Mouse (Mus musculus) layer of hippocampus, adult 9-11 months (tissue): ENCODE results near the gene Atxn2.
"Not testable (repeated sequence)": the region's sequence is repeated elsewhere in the genome, so short reads cannot be mapped to it uniquely, and the experiment has no call there.

Experiments used
- DNase-seq: peaks from one replicate; pipeline ENCODE4 v3.0.0; 2022

Gene Atxn2

DNA sequence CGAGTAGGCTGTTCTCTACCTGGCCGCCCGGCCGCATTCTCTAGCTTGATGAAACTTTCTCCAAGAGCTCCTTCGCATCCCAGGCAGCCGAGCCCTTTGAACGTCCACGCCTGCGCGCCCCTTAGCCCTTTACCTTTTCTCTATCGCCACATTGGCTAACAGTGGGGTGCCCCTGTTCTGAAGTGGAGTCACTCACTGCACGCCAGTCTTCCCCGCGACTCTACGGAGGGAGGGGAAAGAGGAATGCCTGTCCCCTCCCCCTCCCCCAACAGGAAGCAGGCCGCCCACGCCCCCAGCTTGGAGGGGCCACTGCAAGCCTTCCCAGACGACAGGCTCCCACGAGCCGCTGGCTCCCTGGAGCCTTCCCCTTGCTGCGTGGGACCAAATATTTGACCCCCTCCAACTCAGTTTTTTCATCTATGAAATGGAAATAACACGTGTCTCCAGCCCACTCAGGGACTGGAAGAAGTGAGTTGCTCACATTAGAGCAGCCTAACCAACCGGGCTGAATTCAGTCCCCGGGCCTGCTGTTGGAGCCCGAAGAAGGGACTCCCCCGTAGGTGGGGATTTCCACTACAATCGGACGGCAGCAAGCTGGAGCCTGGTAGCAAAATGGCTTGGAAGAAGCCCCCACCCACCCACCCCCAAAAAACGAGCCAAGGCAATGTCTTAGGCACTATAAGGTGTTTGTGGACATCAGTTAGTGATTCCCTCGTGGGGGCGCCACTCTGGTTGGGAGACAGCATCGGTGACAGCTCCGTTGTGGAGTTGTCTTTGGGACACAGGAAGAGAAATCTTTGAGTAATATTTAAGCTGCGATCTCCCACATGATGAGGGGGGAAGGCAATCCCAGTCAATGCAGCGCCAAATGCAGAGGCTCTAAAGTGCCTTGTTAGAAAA, 126.6 kb downstream of the Atxn2 start, which contains the start of gene Sh2b3:
Sh2b3 (minus strand) TSS at position 206 of the 900 bp plus-strand sequence.
- peak; percentile 69 for DNase-seq

GRCm38 (mm10) chr5:121838341-121839127, 127.4 kb downstream of the Atxn2 start:
- peak; percentile 80 for DNase-seq

GRCm38 (mm10) chr5:121839128-121839473, 128.0 kb downstream of the Atxn2 start:
- DNase-seq, result no peak

GRCm38 (mm10) chr5:121841516-121841915, 130.4 kb downstream of the Atxn2 start:
- DNase-seq, result no peak

DNA sequence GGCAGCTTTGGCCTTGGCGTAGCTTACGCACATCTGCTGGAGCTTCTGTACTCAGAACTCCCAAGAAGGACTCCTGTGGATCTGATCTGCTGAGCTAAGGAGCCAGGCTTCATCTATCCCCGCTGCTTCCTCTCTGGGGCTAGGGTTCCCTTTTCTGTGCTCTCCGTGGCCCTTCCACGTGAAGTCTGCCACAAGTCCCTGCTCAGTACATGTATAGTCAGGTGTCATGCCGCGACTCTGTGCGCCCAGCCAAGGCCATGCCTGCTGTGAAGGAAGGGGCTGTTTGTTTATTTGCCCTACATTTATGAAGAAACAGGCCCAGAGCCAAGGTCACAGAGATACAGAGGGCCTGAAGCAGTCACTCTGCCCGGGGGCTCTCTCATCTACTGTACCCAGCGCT, 130.8 kb downstream of the Atxn2 start:
- no peak for DNase-seq

DNA sequence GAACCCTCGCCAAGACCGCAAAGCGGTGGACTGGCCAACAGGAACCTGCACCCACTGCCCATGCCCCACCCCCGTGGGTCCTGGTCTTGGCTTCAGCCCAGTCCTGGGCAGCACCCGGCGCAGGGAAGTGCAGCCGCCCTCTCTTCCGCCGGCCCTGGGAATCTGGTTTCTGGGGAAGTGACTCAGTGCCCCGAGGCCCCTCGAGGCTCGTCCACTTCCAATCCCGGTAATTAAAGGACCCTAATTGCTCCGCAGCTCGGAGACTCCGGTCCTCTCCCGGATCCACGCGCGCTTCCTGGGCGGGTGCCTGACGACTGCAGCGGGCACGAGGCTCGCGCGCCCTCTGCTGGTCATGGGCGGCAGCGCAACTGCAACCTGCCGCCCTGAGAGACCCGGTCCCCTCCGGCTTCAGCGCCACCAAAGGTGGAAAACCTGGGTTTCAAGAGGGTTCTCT, 131.6 kb downstream of the Atxn2 start:
- peak; percentile 78 for DNase-seq

DNA sequence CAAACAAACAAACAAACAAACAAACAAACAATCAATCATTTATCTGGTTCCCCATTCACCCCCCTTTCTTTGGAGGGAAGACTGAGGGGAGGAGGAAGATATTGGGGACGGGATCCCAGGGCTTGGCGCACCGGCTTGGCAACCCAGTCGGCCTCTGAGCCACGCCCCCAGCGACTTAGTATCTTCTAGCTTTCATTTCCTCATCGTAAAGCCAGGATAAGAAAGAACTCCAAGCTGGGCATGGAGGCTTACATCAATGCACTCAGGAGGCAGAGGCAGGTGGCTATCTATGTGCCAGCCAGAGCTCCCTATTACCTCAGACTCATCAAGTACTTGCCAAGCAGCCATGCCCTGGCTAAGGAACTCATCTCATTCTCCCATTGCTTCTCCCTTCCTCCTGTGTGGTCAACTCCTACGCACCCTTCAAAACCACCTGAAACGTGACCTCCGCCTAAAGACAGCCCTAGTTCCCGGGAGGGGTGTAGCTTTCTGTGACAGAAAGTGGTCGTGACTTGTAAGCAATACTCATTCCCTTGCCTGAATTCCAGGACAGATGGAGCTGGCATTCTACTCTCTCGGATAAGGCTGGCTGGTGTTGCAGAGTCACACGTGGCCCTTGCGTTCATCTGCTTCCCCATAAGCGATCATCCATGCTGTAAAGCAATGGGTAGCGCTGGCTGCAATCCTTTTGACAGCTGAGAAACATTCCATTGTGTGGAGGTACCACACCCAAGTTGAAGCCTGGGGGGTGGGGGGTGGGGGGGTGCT, 132.2 kb downstream of the Atxn2 start:
- DNase-seq, result no peak

DNA sequence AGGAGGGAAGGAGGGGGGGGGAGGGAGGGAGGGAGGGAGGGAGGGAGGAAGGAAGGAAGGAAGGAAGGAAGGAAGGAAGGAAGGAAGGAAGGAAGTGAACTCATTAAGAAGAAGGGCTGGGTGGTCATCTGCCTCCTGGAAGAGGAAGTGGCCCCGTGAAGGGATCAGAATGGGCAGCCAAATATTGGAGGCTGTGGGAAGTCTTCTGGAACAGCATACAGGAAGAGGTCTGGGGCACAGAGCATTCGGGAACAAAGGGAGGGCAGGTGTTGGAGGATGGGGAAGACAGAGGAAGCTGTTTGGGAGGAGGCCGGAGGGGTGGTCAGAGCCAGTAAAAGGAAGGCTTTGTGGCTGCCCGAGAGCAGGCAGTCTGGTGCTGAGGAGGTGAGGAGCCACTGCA, 134.2 kb downstream of the Atxn2 start:
- no peak for DNase-seq

GRCm38 (mm10) chr5:121846322-121846721, 135.2 kb downstream of the Atxn2 start:
- no peak for DNase-seq

GRCm38 (mm10) chr5:121847269-121847668, 136.1 kb downstream of the Atxn2 start:
- DNase-seq, result not testable (repeated sequence)

DNA sequence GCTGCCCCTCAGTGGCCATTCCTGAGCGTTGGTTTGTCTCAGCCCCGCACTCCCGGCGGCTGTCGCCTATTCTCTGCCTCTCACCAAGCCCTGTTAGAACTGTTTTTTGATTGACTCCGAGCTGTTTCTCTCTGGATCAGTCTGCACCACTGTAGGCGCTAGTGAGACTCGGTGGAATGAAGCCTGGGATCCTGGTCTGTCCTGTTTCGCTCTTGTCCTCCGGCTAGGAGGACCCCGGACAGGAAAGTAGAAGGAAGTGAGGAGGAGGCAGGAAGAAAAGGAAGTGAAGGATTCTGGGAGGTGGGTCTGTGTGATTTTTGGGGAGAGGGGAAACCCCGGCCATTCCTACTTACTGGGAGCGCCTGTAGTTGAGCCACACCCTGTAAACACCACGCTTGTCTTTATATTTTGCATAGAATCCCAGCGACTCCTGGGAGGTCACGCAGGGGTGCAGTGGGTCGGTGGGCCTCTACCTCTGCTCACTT, 136.9 kb downstream of the Atxn2 start:
- no peak for DNase-seq

DNA sequence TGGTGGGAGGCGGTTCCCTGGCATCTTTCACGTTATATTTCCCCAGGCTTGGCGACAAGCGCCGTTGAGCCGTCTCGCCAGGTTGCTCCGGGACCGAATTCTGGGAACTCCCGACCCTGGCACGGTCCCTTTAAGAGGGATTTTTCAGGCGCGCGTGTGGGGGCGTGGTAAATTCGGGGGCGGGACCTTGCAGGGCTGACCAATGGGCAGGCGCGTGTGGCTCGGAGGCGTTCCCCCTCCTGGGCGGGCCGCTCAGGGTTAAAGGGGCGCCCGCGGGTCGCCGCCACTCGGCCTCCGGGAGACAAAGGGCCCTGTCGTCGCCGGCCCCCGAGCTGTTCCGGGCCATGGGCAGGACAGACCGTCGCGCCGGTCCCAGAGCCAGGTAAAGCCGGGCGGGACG, 137.6 kb downstream of the Atxn2 start, which contains the start of gene Pheta1:
Pheta1 (plus strand) TSS at position 242 of the 400 bp plus-strand sequence.
- DNase-seq, result peak; percentile 91

- DNase-seq, result no peak
These were observed 138.6 kb downstream of the Atxn2 start for GRCm38 (mm10) chr5:121849478-121850349.

DNA sequence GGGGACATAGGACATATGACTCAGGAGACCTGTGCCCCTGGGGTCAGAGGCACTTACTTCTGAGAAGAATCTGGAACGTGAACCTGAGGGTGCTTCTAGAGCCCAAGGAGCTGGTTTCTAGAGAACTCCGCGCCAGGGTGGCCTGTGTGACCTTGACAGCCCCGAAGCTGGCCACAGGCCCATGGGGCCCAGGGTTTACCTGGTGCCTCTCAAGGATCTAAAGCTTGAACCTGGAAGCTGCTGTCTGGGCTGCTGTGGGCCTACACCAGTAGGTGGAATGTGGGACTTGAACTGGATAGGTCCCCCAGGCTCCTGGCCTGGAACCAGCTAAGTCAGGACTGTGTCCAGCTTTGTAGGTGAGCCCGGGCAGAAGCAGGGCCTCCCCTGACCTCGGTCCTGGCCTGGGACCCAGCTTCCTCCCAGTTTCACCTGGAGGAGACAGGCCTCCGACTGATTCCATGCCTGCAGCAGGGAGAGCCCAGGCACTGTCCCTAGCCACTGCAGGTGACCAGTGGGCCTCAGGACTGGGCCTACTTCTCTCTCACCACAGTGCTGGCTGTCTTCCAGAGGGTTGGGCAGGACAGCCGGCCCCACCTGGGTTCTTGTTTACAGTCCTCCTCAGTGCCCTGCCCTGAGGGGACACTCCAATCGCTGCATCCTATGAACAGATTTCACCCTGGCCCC, 142.4 kb downstream of the Atxn2 start:
- DNase-seq, result no peak

DNA sequence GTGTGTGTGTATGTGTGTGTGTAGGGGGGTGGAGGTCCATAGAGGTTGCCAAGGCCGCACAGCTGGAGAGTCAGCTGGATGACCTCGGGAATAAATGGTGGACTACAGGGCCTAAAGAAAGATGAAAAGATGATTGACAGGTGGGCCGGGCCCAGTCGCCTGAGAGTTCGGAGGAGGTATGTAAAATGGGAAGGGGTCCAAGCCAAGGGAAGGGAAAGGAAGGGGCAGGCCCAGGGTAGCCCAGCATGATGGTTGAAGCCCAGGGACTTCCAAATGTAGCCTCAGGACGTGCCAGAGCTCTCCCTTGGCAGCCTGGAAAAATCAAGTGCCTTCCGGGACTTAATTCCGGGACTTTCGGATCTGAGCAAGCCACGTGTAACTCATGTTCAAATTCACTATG, 143.6 kb downstream of the Atxn2 start:
- no peak for DNase-seq

GRCm38 (mm10) chr5:121856740-121857139, 145.6 kb downstream of the Atxn2 start:
- no peak for DNase-seq

GRCm38 (mm10) chr5:121858427-121858826, 147.3 kb downstream of the Atxn2 start:
- no peak for DNase-seq

GRCm38 (mm10) chr5:121861964-121862363, 150.8 kb downstream of the Atxn2 start:
- no peak for DNase-seq

DNA sequence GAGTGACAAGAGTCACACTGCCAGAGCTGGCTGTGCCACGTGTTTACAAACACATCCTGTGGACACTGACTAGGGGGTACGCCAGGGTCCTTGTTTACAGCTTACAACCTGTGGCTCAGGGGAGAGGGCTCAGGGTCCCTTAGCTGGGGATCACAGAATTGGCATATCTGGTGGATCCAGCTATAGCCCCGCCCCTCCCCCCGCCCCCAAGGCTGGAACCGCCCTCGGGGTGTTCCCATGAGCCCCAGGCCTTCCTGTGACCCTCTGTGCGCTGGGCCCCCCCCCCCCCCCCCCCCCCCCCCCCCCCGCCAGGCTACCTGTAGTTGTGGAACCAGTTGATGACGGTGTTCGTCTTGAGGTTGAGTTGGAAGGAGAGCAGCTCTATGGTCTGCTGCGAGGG, 153.2 kb downstream of the Atxn2 start:
- no peak for DNase-seq
